Mouse (Mus musculus): ENCODE results near the gene Shroom4.

- TF ChIP-seq CTCF (IDR thresholded peaks at IDR 0.05; ENCODE audit: insufficient read depth, low read length) (no peak), POLR2A (IDR thresholded peaks at IDR 0.05; ENCODE audit: borderline replicate concordance, extremely low read depth, low read depth, low read length) (no peak)
Observed at GRCm38 (mm10) chrX:6582646-6583045, 183.0 kb downstream of the Shroom4 start.

Data from lung, adult 2 months (tissue).